Mouse (Mus musculus) hindbrain, postnatal 0 days (tissue): Measurements from ENCODE around the gene Fgfr2. TPM values are rescaled to one million over a fixed set of nuclear protein-coding genes. Genes with fewer than 3 reads are reported as not detected.

Experiments used
- ATAC-seq: fragments of 200-750 bp; cut with Nextera tagmentation; 2 replicates; pipeline ENCODE4 v1.8.0; 2017; ENCODE audit warnings: mild to moderate bottlenecking, moderate TSS enrichment, moderate library complexity
- DNase-seq: peaks from one replicate; pipeline ENCODE4 v3.0.0-alpha.2; 2015; ENCODE audit warnings: low spot score
- H3K27ac ChIP-seq: fragments of 300-500 bp; sonication (generic); 2 replicates; pipeline ENCODE4 v1.5.1; 2014; ENCODE audit warnings: mild to moderate bottlenecking
- H3K27me3 ChIP-seq: fragments of 300-500 bp; sonication (generic); 2 replicates; pipeline ENCODE4 v1.6.1; 2014; ENCODE audit warnings: low read length, mixed read lengths; ENCODE audit not compliant: insufficient read depth
- H3K36me3 ChIP-seq: fragments of 300-500 bp; sonication (generic); 2 replicates; pipeline ENCODE4 v1.6.1; 2014; ENCODE audit warnings: low read length, mixed read lengths; ENCODE audit not compliant: insufficient read depth
- H3K4me1 ChIP-seq: fragments of 300-500 bp; sonication (generic); 2 replicates; pipeline ENCODE4 v1.6.1; 2014; ENCODE audit warnings: antibody characterized with exemption, low read length, mixed read lengths; ENCODE audit not compliant: insufficient read depth
- H3K4me2 ChIP-seq: fragments of 300-500 bp; sonication (generic); 2 replicates; pipeline ENCODE4 v1.6.1; 2014; ENCODE audit warnings: low read depth, mild to moderate bottlenecking, low read length, moderate library complexity, mixed read lengths
- H3K4me3 ChIP-seq: fragments of 300-500 bp; sonication (generic); 2 replicates; pipeline ENCODE4 v1.5.1; 2014; ENCODE audit warnings: low read length
- H3K9ac ChIP-seq: fragments of 300-500 bp; sonication (generic); replicated peaks from 2 replicates; pipeline ENCODE4 v1.6.1; 2014; ENCODE audit warnings: mild to moderate bottlenecking, low read length, moderate library complexity, mixed read lengths
- H3K9me3 ChIP-seq: fragments of 300-500 bp; sonication (generic); 2 replicates; pipeline ENCODE4 v1.6.1; 2016; ENCODE audit warnings: low read length, mixed read lengths
- CTCF ChIP-seq: IDR thresholded peaks from 2 replicates; pipeline ENCODE4 v1.5.1; 2016; ENCODE audit warnings: antibody characterized with exemption, control low read depth, low read depth
- WGBS: fragments of 180-500 bp; shearing (Covaris S2); extraction: QIAGEN DNeasy Blood & Tissue Kit; methylation state at CpG from one replicate; pipeline ENCODE4 v1.1.7; 2014; 5-methylcytosine and 5-hydroxymethylcytosine counted together
- polyA plus RNA-seq: library from polyadenylated mRNA; unstranded; fragments of >200 nt; fragmentation: Nextera tagmentation; extraction: Ambion mirVana; gene quantifications from 2 replicates; pipeline ENCODE4 v1.2.1, GENCODE M21; 2015
- total RNA-seq: library from RNA; depleted of rRNA; stranded (reverse); fragments of >200 nt; gene quantifications from 2 replicates; pipeline ENCODE4 v1.2.3, GENCODE M21; 2014

Fgfr2 gene
- total and polyA plus RNA-seq, 2 experiments from 2014 or later: 17.3 to 49.0 TPM

DNA sequence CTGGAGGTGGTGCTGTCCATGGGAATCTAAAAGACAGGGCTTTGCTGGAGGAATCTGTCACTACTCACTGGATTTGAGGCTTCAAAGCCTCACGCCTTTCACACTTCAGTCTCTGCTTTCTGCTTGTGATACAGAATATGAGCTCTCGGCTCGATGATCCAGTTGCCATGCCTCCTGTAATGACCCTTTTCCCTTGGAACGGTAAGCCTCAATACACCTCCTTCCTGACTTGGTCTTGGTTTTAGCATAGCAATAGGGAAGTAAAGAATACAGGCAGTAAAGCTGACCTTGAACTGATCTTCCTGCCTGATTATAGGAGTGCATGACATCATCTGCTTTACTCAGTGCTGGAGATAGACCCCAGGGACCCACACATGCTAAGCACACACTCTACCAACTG is 1017.8 kb downstream of the Fgfr2 start:
- DNase-seq (no peak), ATAC-seq (no peak)
- no peak overlapping the region for H3K4me2 ChIP-seq
- no peaks in the 10 kb centered on the region for H3K27me3 ChIP-seq
- no peaks in the 10 kb centered on the region for H3K9me3 ChIP-seq
- H3K9ac ChIP-seq: no peak overlapping the region
- no peak for TF ChIP-seq CTCF
- H3K36me3 ChIP-seq: no peaks in the 10 kb centered on the region
- no peaks in the 10 kb centered on the region for H3K4me1 ChIP-seq
- no peak overlapping the region for H3K4me3 ChIP-seq
- 79% methylated on average over 4 of the region's 4 CpGs for WGBS
- H3K27ac ChIP-seq: no peak overlapping the region

GRCm38 (mm10) chr7:132098441-132098840 is 1024.7 kb downstream of the Fgfr2 start:
- Histone ChIP-seq H3K4me1 (no peaks in the 10 kb centered on the region), H3K36me3 (no peaks in the 10 kb centered on the region), H3K27ac (no peak overlapping the region), H3K4me3 (no peak overlapping the region), H3K27me3 (no peaks in the 10 kb centered on the region), H3K9ac (no peak overlapping the region), H3K4me2 (no peak overlapping the region), H3K9me3 (no peaks in the 10 kb centered on the region; the same call in 1 of the 2 replicates)
- DNase-seq (no peak), ATAC-seq (no peak)
- no peak for TF ChIP-seq CTCF
- 67% methylated on average over 4 of the region's 4 CpGs for WGBS

- H3K36me3 ChIP-seq: no peaks in the 10 kb centered on the region
- H3K9me3 ChIP-seq: no peaks in the 10 kb centered on the region; the same call in 1 of the 2 replicates
- no peak for ATAC-seq
- no peaks in the 10 kb centered on the region for H3K4me1 ChIP-seq
- no peak overlapping the region for H3K4me3 ChIP-seq
- no peak overlapping the region for H3K4me2 ChIP-seq
- no peak overlapping the region for H3K27ac ChIP-seq
- no peaks in the 10 kb centered on the region for H3K27me3 ChIP-seq
- no peak for DNase-seq
- WGBS: 76% methylated on average over 7 of the region's 7 CpGs
- H3K9ac ChIP-seq: no peak overlapping the region
- no peak for TF ChIP-seq CTCF
Observed at GRCm38 (mm10) chr7:132094666-132095065, 1028.5 kb downstream of the Fgfr2 start.

- Histone ChIP-seq H3K27me3 (no peaks in the 10 kb centered on the region), H3K4me1 (no peaks in the 10 kb centered on the region), H3K9me3 (no peaks in the 10 kb centered on the region; the same call in 1 of the 2 replicates), H3K4me2 (no peak overlapping the region), H3K27ac (no peak overlapping the region), H3K9ac (no peak overlapping the region), H3K4me3 (no peak overlapping the region), H3K36me3 (no peaks in the 10 kb centered on the region)
- 73% methylated on average over 7 of the region's 7 CpGs for whole genome bisulfite sequencing
- no peak for DNase-seq
- TF ChIP-seq CTCF: no peak
- no peak for ATAC-seq
Observed at GRCm38 (mm10) chr7:132091551-132091950, 1031.6 kb downstream of the Fgfr2 start.

DNA sequence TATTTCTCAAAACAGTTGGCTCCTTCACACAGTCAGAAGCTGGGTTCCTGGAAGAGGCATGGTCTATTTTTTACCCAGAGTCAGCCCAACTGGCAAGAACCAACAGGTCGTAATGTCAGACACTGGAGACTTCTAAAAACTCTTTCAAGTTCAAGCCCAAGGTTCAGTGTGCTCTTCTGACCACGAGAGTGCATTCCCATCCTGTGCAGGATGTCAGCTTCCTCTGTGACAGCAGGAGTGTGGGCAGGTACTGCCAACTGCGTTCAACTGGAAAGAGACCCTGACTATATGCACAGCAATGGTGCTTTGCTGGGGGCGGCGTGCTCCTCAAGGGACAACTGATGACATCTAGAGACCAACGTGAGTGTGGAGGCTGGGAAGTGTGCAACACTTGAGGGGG is 1034.5 kb downstream of the Fgfr2 start:
- Histone ChIP-seq H3K36me3 (no peaks in the 10 kb centered on the region), H3K9me3 (no peaks in the 10 kb centered on the region), H3K4me3 (no peak overlapping the region), H3K9ac (no peak overlapping the region), H3K4me2 (no peak overlapping the region), H3K27ac (peak overlapping the region; percentile 1; the same call in 1 of the 2 replicates), H3K27me3 (no peaks in the 10 kb centered on the region), H3K4me1 (no peaks in the 10 kb centered on the region)
- no peak for TF ChIP-seq CTCF
- 77% methylated on average over 6 of the region's 6 CpGs for WGBS
- DNase-seq: no peak
- ATAC-seq: no peak

DNA sequence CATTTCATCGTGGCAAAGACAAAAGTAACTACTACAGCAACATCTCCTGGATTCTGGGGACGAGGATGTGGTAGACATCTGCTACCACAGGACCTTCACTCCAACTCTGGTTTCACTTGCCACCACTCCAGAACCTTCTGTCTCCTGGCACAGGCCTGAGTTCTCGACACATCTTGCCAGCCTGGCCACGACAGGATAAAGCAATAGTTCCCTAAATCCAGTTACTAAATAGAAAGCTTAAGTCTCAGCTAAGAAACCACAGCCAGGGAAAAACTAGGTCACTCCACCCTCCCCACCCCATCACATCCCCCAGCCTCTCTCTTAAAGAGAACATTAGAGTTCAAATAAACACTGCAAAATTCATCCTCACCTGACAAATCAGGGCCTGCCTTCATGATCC is 1035.0 kb downstream of the Fgfr2 start:
- Histone ChIP-seq H3K4me2 (no peak overlapping the region), H3K9ac (no peak overlapping the region), H3K27ac (no peak overlapping the region), H3K27me3 (no peaks in the 10 kb centered on the region), H3K4me1 (no peaks in the 10 kb centered on the region), H3K9me3 (no peaks in the 10 kb centered on the region), H3K4me3 (no peak overlapping the region), H3K36me3 (no peaks in the 10 kb centered on the region)
- WGBS: 67% methylated on average over 4 of the region's 4 CpGs
- ATAC-seq (no peak), DNase-seq (no peak)
- no peak for TF ChIP-seq CTCF

DNA sequence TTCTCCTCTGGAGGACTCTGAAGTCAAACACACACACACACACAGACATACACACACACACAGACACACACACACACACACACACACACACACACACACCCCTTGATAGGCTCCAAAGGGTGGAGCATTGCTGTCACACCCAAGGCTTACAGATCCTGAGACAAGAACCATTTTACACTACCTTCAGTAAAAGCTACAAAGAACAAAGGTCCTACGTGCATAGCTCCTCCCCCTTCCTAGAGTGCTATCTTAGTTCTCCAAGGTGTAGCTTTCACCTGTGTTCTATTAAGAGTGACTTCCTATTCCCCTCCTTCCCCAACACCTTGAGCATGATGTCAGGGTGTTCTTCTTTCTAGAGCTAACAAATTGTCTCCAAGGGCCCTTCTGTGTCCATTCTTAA is 1047.3 kb downstream of the Fgfr2 start:
- Histone ChIP-seq H3K9me3 (no peaks in the 10 kb centered on the region), H3K9ac (no peak overlapping the region), H3K4me3 (no peak overlapping the region), H3K4me1 (no peaks in the 10 kb centered on the region), H3K27me3 (no peaks in the 10 kb centered on the region), H3K27ac (no peak overlapping the region), H3K4me2 (no peak overlapping the region), H3K36me3 (no peaks in the 10 kb centered on the region)
- DNase-seq (no peak), ATAC-seq (no peak)
- 85% methylated on average over 1 of the region's 1 CpGs for WGBS
- no peak for TF ChIP-seq CTCF
